Mouse (Mus musculus) lung, adult 2 months (tissue): ENCODE results near the gene Aff4. TPM values are rescaled to one million over a fixed set of nuclear protein-coding genes. Genes with fewer than 3 reads are reported as not detected.
A peak's percentile ranks its signal among the peaks of the same experiment; 100 is the strongest.
"Not testable (repeated sequence)": the region's sequence is repeated elsewhere in the genome, so short reads cannot be mapped to it uniquely, and the experiment has no call there.

Source experiments
- DNase-seq: peaks from one replicate; pipeline ENCODE4 v3.0.0; 2022
- H3K4me1 ChIP-seq: fragments of 200-500 bp; 2 replicates; pipeline ENCODE4 v1.6.1; 2011; ENCODE audit warnings: low read length; ENCODE audit not compliant: control insufficient read depth, insufficient read depth
- H3K4me3 ChIP-seq: fragments of 200-500 bp; replicated peaks from 2 replicates; pipeline ENCODE3; 2011; ENCODE audit warnings: low read depth, mild to moderate bottlenecking, control low read depth, low read length; ENCODE audit errors: extremely low read depth
- CTCF ChIP-seq: fragments of 200-500 bp; IDR thresholded peaks from 2 replicates; pipeline ENCODE4 v1.5.1; 2011; ENCODE audit warnings: mild to moderate bottlenecking, low read length, control low read depth; ENCODE audit not compliant: insufficient read depth
- POLR2A ChIP-seq: fragments of 200-500 bp; IDR thresholded peaks from 2 replicates; pipeline ENCODE4 v1.6.1; 2011; ENCODE audit warnings: low read depth, mild to moderate bottlenecking, control low read depth, low read length, borderline replicate concordance; ENCODE audit errors: extremely low read depth
- WGBS: fragments of 180-500 bp; shearing (Covaris S2); methylation state at CpG from one replicate; pipeline ENCODE4 v1.1.7; 2018; 5-methylcytosine and 5-hydroxymethylcytosine counted together
- polyA plus RNA-seq: library from polyadenylated mRNA; depleted of rRNA; stranded (reverse); fragments of >200 nt; gene quantifications from 2 replicates; pipeline ENCODE4 v1.2.3, GENCODE M21; 2012

Aff4 gene
- polyA plus RNA-seq, 1 experiment: 20.4 TPM

GRCm38 (mm10) chr11:53336182-53336571 lies 14.5 kb upstream of the Aff4 start:
- Histone ChIP-seq H3K4me1 (no peaks in the 10 kb centered on the region), H3K4me3 (no peak overlapping the region)
- DNase-seq: no peak
- TF ChIP-seq POLR2A: no peak

DNA sequence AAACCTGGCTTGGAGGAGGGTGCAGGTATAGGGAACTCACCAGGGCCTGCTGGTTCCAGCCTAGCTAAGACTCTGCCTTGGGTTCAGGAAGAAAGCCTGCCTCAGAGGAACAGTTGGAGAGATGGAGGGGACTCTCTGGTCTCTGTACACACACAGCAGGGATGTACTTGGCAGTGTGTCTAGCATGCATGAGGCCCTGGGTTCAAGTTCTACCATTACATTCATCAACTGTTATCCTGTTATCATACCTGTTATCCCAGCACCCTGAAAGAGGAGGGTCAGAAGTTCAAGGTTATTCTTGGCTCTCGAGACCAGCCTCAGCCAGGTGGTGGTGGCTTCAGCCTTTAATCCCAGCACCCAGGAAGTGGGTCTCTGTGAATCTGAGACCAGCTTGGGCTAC lies 13.7 kb upstream of the Aff4 start:
- no peak for DNase-seq
- TF ChIP-seq CTCF: no peak
- TF ChIP-seq POLR2A: no peak
- 69% methylated on average over 1 of the region's 1 CpGs for WGBS
- no peaks in the 10 kb centered on the region for H3K4me1 ChIP-seq
- no peak overlapping the region for H3K4me3 ChIP-seq

DNA sequence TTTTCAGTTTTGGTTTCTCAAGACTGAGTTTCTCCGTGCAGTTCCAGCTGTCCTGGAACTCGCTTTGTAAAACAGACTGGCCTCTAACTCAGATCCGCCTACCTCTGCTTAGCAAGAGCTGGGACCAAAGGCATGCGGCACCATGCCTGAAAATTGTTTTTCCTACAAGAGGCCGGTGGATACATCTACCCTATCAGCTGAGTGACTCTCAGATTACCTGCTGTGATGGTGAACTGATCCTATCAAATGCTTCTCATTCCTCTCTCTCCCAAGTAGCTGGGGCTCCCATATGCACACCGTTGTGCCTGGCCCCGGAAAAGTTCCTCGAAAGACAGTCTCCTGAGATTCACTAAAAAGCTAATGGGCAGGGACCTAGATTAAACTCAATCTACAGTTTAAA lies 12.9 kb upstream of the Aff4 start:
- WGBS: 67% methylated on average over 8 of the region's 8 CpGs
- TF ChIP-seq CTCF: no peak
- TF ChIP-seq POLR2A: no peak
- no peaks in the 10 kb centered on the region for H3K4me1 ChIP-seq
- no peak overlapping the region for H3K4me3 ChIP-seq
- no peak for DNase-seq

DNA sequence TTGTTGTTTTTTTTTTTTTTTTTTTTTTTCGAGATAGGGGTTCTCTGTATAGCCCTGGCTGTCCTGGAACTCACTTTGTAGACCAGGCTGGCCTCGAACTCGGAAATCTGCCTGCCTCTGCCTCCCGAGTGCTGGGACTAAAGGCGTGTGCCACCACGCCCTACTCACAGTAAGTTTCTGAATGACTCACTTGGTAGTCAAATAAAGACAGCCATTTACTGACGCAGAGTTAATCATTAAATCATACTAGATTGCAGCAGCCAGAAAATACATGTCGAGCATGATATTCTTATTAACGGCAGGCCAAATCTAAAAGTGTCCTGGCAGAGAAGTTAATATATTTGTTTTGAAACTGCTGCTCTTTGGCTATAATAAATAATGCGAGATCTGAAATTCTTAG lies 9.6 kb upstream of the Aff4 start:
- H3K4me1 ChIP-seq, H3K4me3 ChIP-seq, DNase-seq: not testable (repeated sequence)
- WGBS: 69% methylated on average over 9 of the region's 10 CpGs

GRCm38 (mm10) chr11:53342711-53343110 lies 7.9 kb upstream of the Aff4 start:
- 52% methylated on average over 5 of the region's 5 CpGs for WGBS
- H3K4me1 ChIP-seq: no peaks in the 10 kb centered on the region
- no peak for DNase-seq
- H3K4me3 ChIP-seq: no peak overlapping the region
- TF ChIP-seq CTCF (no peak), POLR2A (no peak)

GRCm38 (mm10) chr11:53345328-53345727 lies 5.3 kb upstream of the Aff4 start:
- Histone ChIP-seq H3K4me3 (no peak overlapping the region), H3K4me1 (no peaks in the 10 kb centered on the region; the same call in 1 of the 2 replicates)
- DNase-seq: no peak
- TF ChIP-seq CTCF (no peak), POLR2A (no peak)
- WGBS: 33% methylated on average over 5 of the region's 5 CpGs

DNA sequence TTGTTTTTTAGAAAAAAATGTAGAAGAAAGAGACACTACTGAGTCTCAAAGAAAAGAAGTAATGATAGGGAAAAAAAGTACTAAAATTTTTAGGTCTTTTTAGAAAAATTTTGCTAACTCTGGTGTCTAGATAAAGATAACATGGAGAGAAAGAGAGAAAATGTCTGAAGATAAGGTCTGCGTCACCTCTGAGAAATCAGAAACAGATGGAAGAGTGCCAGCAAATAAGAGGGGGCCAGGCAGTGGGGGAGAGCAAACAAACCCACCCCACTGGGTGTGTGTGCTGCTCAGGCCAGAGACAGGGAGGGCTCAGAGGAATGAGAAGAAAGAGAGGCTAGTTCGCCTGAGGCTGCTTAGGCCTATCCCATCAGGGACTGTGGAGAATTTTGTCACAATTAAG lies 4.9 kb upstream of the Aff4 start:
- no peaks in the 10 kb centered on the region; the same call in 1 of the 2 replicates for H3K4me1 ChIP-seq
- no peak for DNase-seq
- WGBS: 61% methylated on average over 2 of the region's 2 CpGs
- no peak for TF ChIP-seq CTCF
- no peak for TF ChIP-seq POLR2A
- H3K4me3 ChIP-seq: no peak overlapping the region

DNA sequence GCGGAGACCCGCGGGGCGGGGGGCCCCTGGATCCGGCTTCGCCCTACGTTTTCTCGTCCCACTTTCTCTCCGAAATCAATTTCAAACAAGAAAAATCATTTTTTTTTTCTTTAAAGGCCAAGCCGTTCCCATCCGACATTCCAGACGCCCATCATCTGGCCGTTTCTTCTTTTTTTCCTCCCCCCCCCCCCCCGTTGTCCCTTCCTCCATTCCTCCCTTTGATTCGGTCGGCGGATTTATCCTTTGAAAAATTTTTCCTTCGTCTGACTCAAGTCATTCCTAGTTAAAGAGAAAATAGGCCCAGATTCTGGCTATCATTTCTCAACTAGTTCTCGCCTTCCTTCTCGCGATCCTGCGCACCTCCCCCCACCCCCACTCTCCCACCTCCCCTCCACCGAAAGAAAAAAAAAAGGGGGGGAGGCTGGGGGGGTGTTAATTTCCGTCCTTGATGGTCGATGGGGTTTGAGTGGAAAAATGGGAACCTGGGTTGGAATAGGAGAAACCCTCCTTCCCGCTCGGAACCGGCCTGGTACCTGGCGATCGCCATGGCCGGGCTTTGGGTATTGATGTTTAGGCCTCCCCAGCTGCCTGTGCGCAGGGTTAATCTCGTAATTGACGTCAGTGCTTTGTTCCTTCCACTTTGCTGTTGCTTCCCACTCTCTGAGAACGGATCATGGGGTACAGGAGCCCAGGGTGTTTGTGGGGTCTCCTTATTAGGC lies 750 bp downstream of the Aff4 start:
- under 1% methylated on average over 35 of the region's 35 CpGs for WGBS
- TF ChIP-seq CTCF (no peak), POLR2A (no peak)
- no peaks in the 10 kb centered on the region; the same call in none of the 2 replicates for H3K4me1 ChIP-seq
- H3K4me3 ChIP-seq: peak overlapping the region; percentile 95
- peak; percentile 65 for DNase-seq

GRCm38 (mm10) chr11:53351943-53352590 lies 1.4 kb downstream of the Aff4 start:
- Histone ChIP-seq H3K4me1 (no peaks in the 10 kb centered on the region; the same call in none of the 2 replicates), H3K4me3 (peak overlapping the region; percentile 95)
- 3% methylated on average over 14 of the region's 14 CpGs for WGBS
- TF ChIP-seq CTCF (no peak), POLR2A (no peak)
- DNase-seq: no peak

DNA sequence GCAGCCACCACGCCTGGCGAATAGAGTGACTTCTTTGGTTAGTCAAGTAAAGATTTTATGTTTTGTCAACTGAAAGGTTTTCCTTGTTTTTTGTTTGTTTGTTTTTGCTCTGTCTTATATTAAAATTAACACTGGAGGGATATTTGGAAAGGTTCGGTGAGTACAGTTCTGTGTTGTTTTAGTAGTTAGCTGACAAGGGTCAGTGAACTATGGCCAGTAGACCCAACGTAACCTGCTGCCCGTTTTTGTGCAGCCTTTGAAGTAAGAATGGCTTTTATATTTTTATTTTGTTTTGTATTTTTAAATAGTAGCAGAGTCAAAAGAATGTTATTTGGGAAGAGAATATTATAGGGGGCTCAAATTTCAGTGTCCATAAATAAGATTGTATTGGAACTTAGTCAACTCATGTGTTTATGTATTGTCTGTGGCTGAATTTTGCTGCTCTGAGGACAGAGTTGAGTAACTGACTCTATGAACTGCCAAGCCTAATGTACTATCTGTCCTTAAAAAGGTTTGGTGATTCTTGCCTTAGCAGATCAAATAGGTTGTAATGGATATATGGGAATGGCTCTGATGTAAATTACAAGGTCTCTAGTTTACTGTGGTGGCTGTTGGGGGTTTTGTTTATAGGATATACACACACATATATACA lies 8.0 kb downstream of the Aff4 start:
- TF ChIP-seq CTCF (no peak), POLR2A (no peak)
- 79% methylated on average over 5 of the region's 5 CpGs for WGBS
- no peak for DNase-seq

More for the DNA sequence above, 8.0 kb downstream of the Aff4 start:
- Histone ChIP-seq H3K4me3 (no peak overlapping the region), H3K4me1 (peaks cover 2% of the 10 kb centered on the region; the same call in 1 of the 2 replicates)
